Mouse (Mus musculus): Measurements from ENCODE around the gene Zfp398. TPM values are rescaled to one million over a fixed set of nuclear protein-coding genes. Genes with fewer than 3 reads are reported as not detected.

Gene Zfp398
- polyA plus RNA-seq, 1 experiment from 2014 or later, result 23.1 TPM

- Histone ChIP-seq H3K9ac (replicated peaks; ENCODE audit: low read depth, low read length) (no peak overlapping the region), H3K27ac (ENCODE audit: low read depth, low read length) (no peak overlapping the region), H3K4me1 (ENCODE audit: control insufficient read depth, insufficient read depth, low read length) (no peaks in the 10 kb centered on the region), H3K9me3 (ENCODE audit: control insufficient read depth, low read length) (no peaks in the 10 kb centered on the region), H3K4me3 (ENCODE audit: low read depth, low read length) (no peak overlapping the region), H3K36me3 (ENCODE audit: control insufficient read depth, insufficient read depth, low read length) (peaks cover 30% of the 10 kb centered on the region), H3K27me3 (ENCODE audit: control insufficient read depth, insufficient read depth, low read length) (no peaks in the 10 kb centered on the region), H3K4me2 (ENCODE audit: low read depth, low read length) (no peak overlapping the region)
- WGBS, result 93% methylated on average over 8 of the region's 8 CpGs
- ATAC-seq (ENCODE audit: low read depth), result no peak
These were observed 16.7 kb upstream of the Zfp398 start for GRCm38 (mm10) chr6:47818721-47819120.

GRCm38 (mm10) chr6:47819626-47820325 is 15.7 kb upstream of the Zfp398 start:
- Histone ChIP-seq H3K27me3 (ENCODE audit: control insufficient read depth, insufficient read depth, low read length) (no peaks in the 10 kb centered on the region), H3K4me1 (ENCODE audit: control insufficient read depth, insufficient read depth, low read length) (no peaks in the 10 kb centered on the region), H3K27ac (ENCODE audit: low read depth, low read length) (no peak overlapping the region), H3K4me2 (ENCODE audit: low read depth, low read length) (no peak overlapping the region), H3K4me3 (ENCODE audit: low read depth, low read length) (no peak overlapping the region), H3K9ac (replicated peaks; ENCODE audit: low read depth, low read length) (no peak overlapping the region), H3K36me3 (ENCODE audit: control insufficient read depth, insufficient read depth, low read length) (peaks cover 40% of the 10 kb centered on the region), H3K9me3 (ENCODE audit: control insufficient read depth, low read length) (no peaks in the 10 kb centered on the region)
- WGBS, result 91% methylated on average over 23 of the region's 23 CpGs
- ATAC-seq (ENCODE audit: low read depth), result no peak

- WGBS, result 95% methylated on average over 5 of the region's 5 CpGs
- no peak for ATAC-seq (ENCODE audit: low read depth)
- Histone ChIP-seq H3K27me3 (ENCODE audit: control insufficient read depth, insufficient read depth, low read length) (no peaks in the 10 kb centered on the region), H3K9me3 (ENCODE audit: control insufficient read depth, low read length) (no peaks in the 10 kb centered on the region), H3K36me3 (ENCODE audit: control insufficient read depth, insufficient read depth, low read length) (peaks cover 52% of the 10 kb centered on the region), H3K9ac (replicated peaks; ENCODE audit: low read depth, low read length) (no peak overlapping the region), H3K4me3 (ENCODE audit: low read depth, low read length) (no peak overlapping the region), H3K27ac (ENCODE audit: low read depth, low read length) (no peak overlapping the region), H3K4me1 (ENCODE audit: control insufficient read depth, insufficient read depth, low read length) (no peaks in the 10 kb centered on the region), H3K4me2 (ENCODE audit: low read depth, low read length) (no peak overlapping the region)
These were observed 14.2 kb upstream of the Zfp398 start for GRCm38 (mm10) chr6:47821236-47821635.

- Histone ChIP-seq H3K9ac (replicated peaks; ENCODE audit: low read depth, low read length) (no peak overlapping the region), H3K9me3 (ENCODE audit: control insufficient read depth, low read length) (no peaks in the 10 kb centered on the region), H3K4me2 (ENCODE audit: low read depth, low read length) (no peak overlapping the region), H3K27me3 (ENCODE audit: control insufficient read depth, insufficient read depth, low read length) (no peaks in the 10 kb centered on the region), H3K4me3 (ENCODE audit: low read depth, low read length) (no peak overlapping the region), H3K36me3 (ENCODE audit: control insufficient read depth, insufficient read depth, low read length) (peaks cover 52% of the 10 kb centered on the region), H3K4me1 (ENCODE audit: control insufficient read depth, insufficient read depth, low read length) (no peaks in the 10 kb centered on the region), H3K27ac (ENCODE audit: low read depth, low read length) (no peak overlapping the region)
- no peak for ATAC-seq (ENCODE audit: low read depth)
- 93% methylated on average over 6 of the region's 6 CpGs for WGBS
These were observed 13.7 kb upstream of the Zfp398 start for GRCm38 (mm10) chr6:47821776-47822175.

GRCm38 (mm10) chr6:47824241-47824640 is 11.2 kb upstream of the Zfp398 start:
- H3K9ac ChIP-seq (replicated peaks; ENCODE audit: low read depth, low read length), result no peak overlapping the region
- ATAC-seq (ENCODE audit: low read depth), result no peak
- H3K9me3 ChIP-seq (ENCODE audit: control insufficient read depth, low read length), result no peaks in the 10 kb centered on the region
- no peaks in the 10 kb centered on the region for H3K27me3 ChIP-seq (ENCODE audit: control insufficient read depth, insufficient read depth, low read length)
- H3K36me3 ChIP-seq (ENCODE audit: control insufficient read depth, insufficient read depth, low read length), result peaks cover 44% of the 10 kb centered on the region
- H3K4me1 ChIP-seq (ENCODE audit: control insufficient read depth, insufficient read depth, low read length), result peaks cover 6% of the 10 kb centered on the region; the same call in 1 of the 2 replicates
- H3K4me2 ChIP-seq (ENCODE audit: low read depth, low read length), result no peak overlapping the region
- 66% methylated on average over 2 of the region's 2 CpGs for WGBS
- H3K27ac ChIP-seq (ENCODE audit: low read depth, low read length), result no peak overlapping the region
- no peak overlapping the region for H3K4me3 ChIP-seq (ENCODE audit: low read depth, low read length)

GRCm38 (mm10) chr6:47827462-47827861 is 8.0 kb upstream of the Zfp398 start:
- no peak for ATAC-seq (ENCODE audit: low read depth)
- WGBS, result 91% methylated on average over 4 of the region's 4 CpGs
- H3K9me3 ChIP-seq (ENCODE audit: control insufficient read depth, low read length), result no peaks in the 10 kb centered on the region

GRCm38 (mm10) chr6:47828950-47829349 is 6.5 kb upstream of the Zfp398 start:
- Histone ChIP-seq H3K27me3 (ENCODE audit: control insufficient read depth, insufficient read depth, low read length) (no peaks in the 10 kb centered on the region), H3K4me1 (ENCODE audit: control insufficient read depth, insufficient read depth, low read length) (peaks cover 6% of the 10 kb centered on the region; the same call in 1 of the 2 replicates), H3K36me3 (ENCODE audit: control insufficient read depth, insufficient read depth, low read length) (peaks cover 19% of the 10 kb centered on the region), H3K4me3 (ENCODE audit: low read depth, low read length) (peak overlapping the region; percentile 81), H3K9ac (replicated peaks; ENCODE audit: low read depth, low read length) (peak overlapping the region; percentile 93; the same call in 1 of the 2 replicates), H3K4me2 (ENCODE audit: low read depth, low read length) (peak overlapping the region; percentile 59), H3K27ac (ENCODE audit: low read depth, low read length) (no peak overlapping the region), H3K9me3 (ENCODE audit: control insufficient read depth, low read length) (no peaks in the 10 kb centered on the region)
- WGBS, result 14% methylated on average over 1 of the region's 1 CpGs
- no peak for ATAC-seq (ENCODE audit: low read depth)

More at GRCm38 (mm10) chr6:47827462-47827861, 8.0 kb upstream of the Zfp398 start:
- no peak overlapping the region for H3K4me3 ChIP-seq (ENCODE audit: low read depth, low read length)
- no peak overlapping the region for H3K9ac ChIP-seq (replicated peaks; ENCODE audit: low read depth, low read length)
- no peak overlapping the region for H3K4me2 ChIP-seq (ENCODE audit: low read depth, low read length)
- H3K36me3 ChIP-seq (ENCODE audit: control insufficient read depth, insufficient read depth, low read length), result peaks cover 30% of the 10 kb centered on the region
- H3K4me1 ChIP-seq (ENCODE audit: control insufficient read depth, insufficient read depth, low read length), result peaks cover 6% of the 10 kb centered on the region; the same call in 1 of the 2 replicates
- no peak overlapping the region for H3K27ac ChIP-seq (ENCODE audit: low read depth, low read length)
- H3K27me3 ChIP-seq (ENCODE audit: control insufficient read depth, insufficient read depth, low read length), result no peaks in the 10 kb centered on the region

- 1% methylated on average over 62 of the region's 64 CpGs for WGBS
- Histone ChIP-seq H3K27me3 (ENCODE audit: control insufficient read depth, insufficient read depth, low read length) (no peaks in the 10 kb centered on the region), H3K9me3 (ENCODE audit: control insufficient read depth, low read length) (no peaks in the 10 kb centered on the region), H3K36me3 (ENCODE audit: control insufficient read depth, insufficient read depth, low read length) (peaks cover 8% of the 10 kb centered on the region; the same call in 1 of the 2 replicates), H3K9ac (replicated peaks; ENCODE audit: low read depth, low read length) (peak within 1 kb of the TSS; percentile 93), H3K4me1 (ENCODE audit: control insufficient read depth, insufficient read depth, low read length) (peaks cover 6% of the 10 kb centered on the region; the same call in 1 of the 2 replicates), H3K4me3 (ENCODE audit: low read depth, low read length) (peak within 1 kb of the TSS; percentile 81), H3K4me2 (ENCODE audit: low read depth, low read length) (peak within 1 kb of the TSS; percentile 59), H3K27ac (ENCODE audit: low read depth, low read length) (peak within 1 kb of the TSS; percentile 96)
- ATAC-seq (ENCODE audit: low read depth), result peak; percentile 94
These were observed 5.1 kb upstream of the Zfp398 start, which contains the start of gene Zfp786 for GRCm38 (mm10) chr6:47830104-47831078. TSS of gene Zfp786 (minus strand) at chr6:47830867.
